Mouse (Mus musculus): ENCODE results near the gene Hoxd1.

GRCm38 (mm10) chr2:74795531-74795930 is 32.8 kb downstream of the Hoxd1 start:
- TF ChIP-seq POLR2A (IDR thresholded peaks at IDR 0.05; ENCODE audit: insufficient read depth, low read depth, low read length) (no peak), CTCF (IDR thresholded peaks at IDR 0.05) (no peak), EP300 (IDR thresholded peaks at IDR 0.05; ENCODE audit: insufficient read depth, low read depth, low read length) (no peak)
